Mouse (Mus musculus) lung, postnatal 0 days (tissue): ENCODE data around the gene Ech1. TPM values are rescaled to one million over a fixed set of nuclear protein-coding genes. Genes with fewer than 3 reads are reported as not detected.

Experiments
- ATAC-seq: fragments of 200-750 bp; cut with Nextera tagmentation; 2 replicates; pipeline ENCODE4 v1.8.0; 2017; ENCODE audit warnings: moderate library complexity
- DNase-seq: peaks from one replicate; pipeline ENCODE4 v3.0.0-alpha.2; 2016; ENCODE audit warnings: low spot score
- H3K27ac ChIP-seq: fragments of 300-500 bp; sonication (generic); 2 replicates; pipeline ENCODE4 v1.5.1; 2014; ENCODE audit warnings: antibody characterized with exemption, mild to moderate bottlenecking, low read length, mixed read lengths
- H3K27me3 ChIP-seq: fragments of 300-500 bp; sonication (generic); replicated peaks from 2 replicates; pipeline ENCODE4 v1.6.1; 2014; ENCODE audit warnings: low read length, mixed read lengths; ENCODE audit not compliant: insufficient read depth
- H3K36me3 ChIP-seq: fragments of 300-500 bp; sonication (generic); 2 replicates; pipeline ENCODE4 v1.6.1; 2014; ENCODE audit warnings: low read length, mixed read lengths; ENCODE audit not compliant: insufficient read depth
- H3K4me1 ChIP-seq: fragments of 300-500 bp; sonication (generic); 2 replicates; pipeline ENCODE4 v1.6.1; 2014; ENCODE audit warnings: antibody characterized with exemption, low read depth, low read length, mixed read lengths; ENCODE audit not compliant: insufficient read depth
- H3K4me2 ChIP-seq: fragments of 300-500 bp; sonication (generic); replicated peaks from 2 replicates; pipeline ENCODE4 v1.6.1; 2014; ENCODE audit warnings: low read depth, mild to moderate bottlenecking, low read length, moderate library complexity, mixed read lengths
- H3K4me3 ChIP-seq: fragments of 300-500 bp; sonication (generic); 2 replicates; pipeline ENCODE4 v1.5.1; 2014; ENCODE audit warnings: low read depth, low read length
- H3K9ac ChIP-seq: fragments of 300-500 bp; sonication (generic); replicated peaks from 2 replicates; pipeline ENCODE4 v1.6.1; 2014; ENCODE audit warnings: low read depth, mild to moderate bottlenecking
- H3K9me3 ChIP-seq: fragments of 300-500 bp; sonication (generic); 2 replicates; pipeline ENCODE4 v1.6.1; 2016; ENCODE audit warnings: low read length, mixed read lengths
- CTCF ChIP-seq: IDR thresholded peaks from 2 replicates; pipeline ENCODE4 v1.5.1; 2016; ENCODE audit warnings: antibody characterized with exemption, mild to moderate bottlenecking
- EP300 ChIP-seq: IDR thresholded peaks from 2 replicates; pipeline ENCODE4 v1.6.1; 2016; ENCODE audit warnings: antibody characterized with exemption, mild to moderate bottlenecking, control low read depth
- WGBS: fragments of 180-500 bp; shearing (Covaris S2); extraction: QIAGEN DNeasy Blood & Tissue Kit; methylation state at CpG from one replicate; pipeline ENCODE4 v1.1.7; 2014; 5-methylcytosine and 5-hydroxymethylcytosine counted together
- polyA plus RNA-seq: library from polyadenylated mRNA; unstranded; fragments of >200 nt; fragmentation: Nextera tagmentation; extraction: Ambion mirVana; gene quantifications from 2 replicates; pipeline ENCODE4 v1.2.1, GENCODE M21; 2015

Gene Ech1
- 287 and 308 TPM in 2 replicates for polyA plus RNA-seq

DNA sequence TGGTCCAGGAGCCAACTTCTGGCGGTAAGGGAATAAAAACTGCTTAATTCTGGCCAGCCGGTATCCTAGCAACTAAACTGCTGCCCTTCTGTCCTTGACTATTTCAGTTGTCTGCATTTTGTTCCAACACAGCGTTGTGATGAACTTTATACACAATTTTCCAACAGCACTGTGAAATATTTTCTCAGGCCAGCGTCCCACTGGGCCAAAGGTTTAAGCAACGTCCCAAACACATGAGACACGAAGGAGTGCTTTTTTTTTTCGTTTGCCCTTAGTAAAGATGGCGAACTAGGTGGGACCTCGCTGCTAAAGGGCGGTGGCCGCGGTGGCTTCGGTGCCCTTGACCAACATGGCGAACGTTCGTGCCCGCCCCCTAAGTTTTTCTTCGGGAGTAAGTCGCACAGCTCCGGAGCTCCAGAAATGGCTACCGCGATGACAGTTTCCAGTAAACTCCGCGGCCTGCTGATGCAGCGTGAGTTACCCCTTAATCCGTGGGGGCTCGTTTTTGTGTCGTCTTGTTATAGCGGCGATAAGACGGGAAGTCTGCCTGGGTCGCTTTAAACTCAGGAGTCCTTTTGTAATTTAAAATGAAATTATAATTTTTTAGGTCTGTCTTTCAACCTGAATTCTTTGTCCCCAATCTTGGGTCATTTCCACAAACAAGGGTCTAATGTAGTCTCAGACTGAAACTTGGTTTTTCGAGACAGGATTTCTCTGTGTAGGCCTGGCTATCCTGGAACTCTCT is at the start of gene Ech1:
Ech1 (plus strand) TSS at position 277 of the 745 bp plus-strand sequence.
- Histone ChIP-seq H3K4me3 (peak within 1 kb of the TSS; percentile 49), H3K27me3 (no peaks in the 10 kb centered on the region), H3K27ac (peak within 1 kb of the TSS; percentile 93), H3K9ac (peak within 1 kb of the TSS; percentile 53), H3K4me1 (peaks cover 8% of the 10 kb centered on the region), H3K4me2 (peak within 1 kb of the TSS; percentile 53), H3K9me3 (no peaks in the 10 kb centered on the region), H3K36me3 (peaks cover 26% of the 10 kb centered on the region)
- WGBS, result 1% methylated on average over 33 of the region's 33 CpGs
- ATAC-seq, result peak; percentile 87
- TF ChIP-seq EP300 (peak; percentile 77; the same call in 1 of the 2 replicates), CTCF (no peak; the same call in 1 of the 2 replicates)
- DNase-seq, result peak; percentile 97

DNA sequence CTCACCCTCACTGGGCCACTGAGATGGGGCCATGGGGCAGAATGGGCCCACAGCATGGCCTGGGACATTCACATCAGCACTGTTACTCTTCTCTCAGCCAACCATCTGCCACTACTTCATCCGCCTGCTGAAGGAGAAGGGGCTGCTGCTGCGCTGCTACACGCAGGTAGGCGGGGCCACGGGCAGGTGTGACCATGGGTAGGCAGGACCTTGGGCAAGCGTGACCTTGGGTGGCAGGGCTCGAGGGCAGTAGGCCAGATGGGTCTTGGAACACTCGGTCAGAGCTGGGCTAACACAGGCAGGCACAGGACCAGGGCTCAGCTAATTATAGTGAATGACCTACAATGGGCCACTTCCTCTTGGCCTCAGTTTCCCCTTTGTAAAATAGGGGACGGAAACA is 46.2 kb upstream of the Ech1 start:
- H3K36me3 ChIP-seq, result no peaks in the 10 kb centered on the region
- 82% methylated on average over 9 of the region's 9 CpGs for WGBS
- TF ChIP-seq CTCF, result no peak
- TF ChIP-seq EP300, result no peak
- no peak overlapping the region for H3K27ac ChIP-seq
- DNase-seq, result no peak
- ATAC-seq, result no peak
- H3K4me1 ChIP-seq, result no peaks in the 10 kb centered on the region
- H3K4me2 ChIP-seq, result no peak overlapping the region
- H3K9ac ChIP-seq, result no peak overlapping the region
- H3K4me3 ChIP-seq, result no peak overlapping the region
- no peaks in the 10 kb centered on the region for H3K27me3 ChIP-seq
- no peaks in the 10 kb centered on the region for H3K9me3 ChIP-seq

DNA sequence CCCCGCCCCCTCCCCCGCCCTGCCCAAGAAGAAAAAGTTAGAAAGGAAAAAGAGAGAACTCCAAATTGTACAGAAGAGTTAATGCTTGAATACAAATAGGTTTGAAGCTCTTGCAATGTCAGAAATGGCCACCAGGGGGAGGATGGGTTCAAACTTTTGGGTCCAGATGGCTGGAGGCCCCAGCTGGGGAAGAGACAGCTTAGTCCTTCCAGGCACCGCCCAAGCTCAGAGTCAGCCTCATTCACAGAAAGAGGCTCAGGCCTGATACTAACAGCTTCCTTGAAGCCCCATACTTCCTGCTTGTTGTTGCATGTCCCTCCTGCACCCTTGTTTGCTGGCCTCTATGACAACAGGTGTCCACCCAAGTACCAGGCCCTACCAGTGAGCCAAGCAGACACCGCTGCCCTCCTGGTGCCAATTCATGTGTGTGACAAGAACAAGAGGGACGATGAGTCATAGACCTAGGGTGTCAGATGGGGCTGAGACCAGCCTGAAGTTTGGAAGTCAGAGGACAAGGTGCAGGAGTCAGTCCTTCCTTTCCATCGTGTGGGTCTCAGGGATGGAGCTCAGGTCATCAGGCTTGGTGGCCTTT is 44.9 kb upstream of the Ech1 start:
- Histone ChIP-seq H3K4me2 (no peak overlapping the region), H3K4me3 (no peak overlapping the region)
- ATAC-seq, result peak; percentile 83

DNA sequence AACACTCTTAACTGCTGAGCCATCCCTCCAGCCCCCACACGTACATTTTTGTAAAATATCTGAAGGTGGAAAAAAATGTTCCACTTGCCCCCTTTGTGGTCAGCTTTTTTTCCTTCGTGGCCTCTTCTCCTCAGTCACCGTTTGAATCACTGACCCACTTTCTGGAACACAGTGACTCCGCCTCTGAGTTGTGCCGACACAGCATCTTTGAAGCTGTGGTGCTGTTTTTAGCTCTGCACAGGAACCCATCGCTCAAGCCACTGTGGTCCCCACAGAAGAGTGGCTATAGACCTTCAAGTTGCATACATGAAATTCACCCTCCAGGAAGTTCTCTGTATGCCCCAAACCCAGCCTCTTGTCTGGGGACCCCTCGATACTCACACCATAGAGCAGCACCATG is 44.2 kb upstream of the Ech1 start:
- H3K36me3 ChIP-seq, result no peaks in the 10 kb centered on the region; the same call in none of the 2 replicates
- no peak overlapping the region for H3K27ac ChIP-seq
- DNase-seq (no peak), ATAC-seq (no peak)
- TF ChIP-seq CTCF (no peak), EP300 (no peak)
- H3K9me3 ChIP-seq, result no peaks in the 10 kb centered on the region
- no peak overlapping the region for H3K4me2 ChIP-seq
- H3K4me3 ChIP-seq, result no peak overlapping the region
- H3K9ac ChIP-seq, result no peak overlapping the region
- no peaks in the 10 kb centered on the region for H3K4me1 ChIP-seq
- H3K27me3 ChIP-seq, result no peaks in the 10 kb centered on the region
- WGBS, result 72% methylated on average over 7 of the region's 7 CpGs

More for the DNA sequence above, 44.9 kb upstream of the Ech1 start:
- no peak overlapping the region for H3K27ac ChIP-seq
- H3K9ac ChIP-seq, result no peak overlapping the region
- H3K9me3 ChIP-seq, result no peaks in the 10 kb centered on the region
- H3K27me3 ChIP-seq, result no peaks in the 10 kb centered on the region
- no peaks in the 10 kb centered on the region; the same call in none of the 2 replicates for H3K36me3 ChIP-seq
- TF ChIP-seq CTCF, result peak; percentile 84
- TF ChIP-seq EP300, result peak; percentile 20; the same call in 1 of the 2 replicates
- peak; percentile 92 for DNase-seq
- 45% methylated on average over 6 of the region's 6 CpGs for WGBS
- no peaks in the 10 kb centered on the region for H3K4me1 ChIP-seq

DNA sequence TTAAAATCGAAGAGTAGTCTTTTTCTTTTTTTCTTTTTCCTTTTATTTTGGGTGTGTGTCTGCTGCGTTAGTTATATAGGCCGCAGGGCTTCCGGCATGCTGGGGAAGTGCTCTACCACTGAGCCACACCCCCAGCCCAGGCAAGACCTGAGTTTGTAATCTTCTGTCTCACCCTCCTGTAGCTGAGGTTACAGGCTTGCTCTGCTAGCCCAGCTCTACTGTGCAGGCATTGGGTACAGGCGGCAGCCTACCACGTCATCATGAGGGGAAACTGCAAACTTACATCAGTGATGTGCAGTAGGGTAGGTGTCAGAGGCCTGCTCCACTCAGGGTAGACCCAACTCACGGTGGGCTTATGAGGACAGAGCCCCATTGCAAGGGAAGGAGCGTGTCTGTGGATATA is 43.8 kb upstream of the Ech1 start:
- 85% methylated on average over 8 of the region's 8 CpGs for WGBS
- no peak overlapping the region for H3K9ac ChIP-seq
- DNase-seq (no peak), ATAC-seq (no peak)
- H3K4me2 ChIP-seq, result no peak overlapping the region
- H3K27ac ChIP-seq, result no peak overlapping the region
- no peaks in the 10 kb centered on the region for H3K27me3 ChIP-seq
- TF ChIP-seq CTCF (no peak), EP300 (no peak)
- no peak overlapping the region for H3K4me3 ChIP-seq
- H3K9me3 ChIP-seq, result no peaks in the 10 kb centered on the region
- no peaks in the 10 kb centered on the region for H3K4me1 ChIP-seq
- no peaks in the 10 kb centered on the region; the same call in none of the 2 replicates for H3K36me3 ChIP-seq

DNA sequence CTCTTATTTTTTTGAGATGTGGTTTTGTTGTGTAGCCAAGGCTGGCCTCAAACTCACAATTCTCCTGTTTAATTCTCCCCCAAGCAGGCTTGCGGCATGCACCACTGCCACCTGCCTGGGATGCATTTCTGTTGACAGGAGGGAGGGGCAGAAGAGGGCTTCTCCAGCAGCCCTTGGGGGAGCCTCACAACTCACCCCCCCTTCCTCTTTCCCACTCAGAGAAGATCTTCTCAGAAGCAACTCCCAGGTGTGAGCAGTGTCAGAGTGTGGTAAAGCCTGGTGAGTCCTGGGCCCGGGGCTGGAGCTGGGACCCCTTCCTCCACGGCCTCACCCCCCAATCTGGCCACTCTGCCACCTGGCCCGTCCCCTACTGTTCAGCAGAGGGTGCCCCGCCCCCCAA is 39.9 kb upstream of the Ech1 start:
- no peak for TF ChIP-seq EP300
- no peak for TF ChIP-seq CTCF
- Histone ChIP-seq H3K36me3 (peaks cover 5% of the 10 kb centered on the region), H3K4me1 (no peaks in the 10 kb centered on the region), H3K9ac (no peak overlapping the region), H3K9me3 (no peaks in the 10 kb centered on the region), H3K27me3 (no peaks in the 10 kb centered on the region), H3K4me3 (no peak overlapping the region), H3K4me2 (no peak overlapping the region), H3K27ac (no peak overlapping the region)
- WGBS, result 78% methylated on average over 4 of the region's 5 CpGs
- DNase-seq (no peak), ATAC-seq (no peak)
